Mouse (Mus musculus): Measurements from ENCODE around the gene Dclk1. TPM values are rescaled to one million over a fixed set of nuclear protein-coding genes. Genes with fewer than 3 reads are reported as not detected.

Gene Dclk1
- polyA plus RNA-seq, 2 experiments from 2014 or later, result 0.12 to 0.87 TPM

- ATAC-seq, result no peak
Measured at GRCm38 (mm10) chr3:55406616-55407015, 164.5 kb downstream of the Dclk1 start.

- ATAC-seq, result no peak
Measured at GRCm38 (mm10) chr3:55411547-55411946, 169.4 kb downstream of the Dclk1 start.

GRCm38 (mm10) chr3:55415527-55415950 is 173.4 kb downstream of the Dclk1 start:
- ATAC-seq, result peak; percentile 50

- no peak for ATAC-seq
Measured at GRCm38 (mm10) chr3:55418845-55419244, 176.7 kb downstream of the Dclk1 start.

GRCm38 (mm10) chr3:55419334-55419733 is 177.2 kb downstream of the Dclk1 start:
- peak; percentile 25 for ATAC-seq

- ATAC-seq, result no peak
Measured at GRCm38 (mm10) chr3:55420436-55421083, 178.4 kb downstream of the Dclk1 start.

GRCm38 (mm10) chr3:55423640-55424397 is 181.7 kb downstream of the Dclk1 start:
- ATAC-seq, result no peak

GRCm38 (mm10) chr3:55430022-55430549 is 187.9 kb downstream of the Dclk1 start:
- ATAC-seq, result no peak

GRCm38 (mm10) chr3:55431223-55431622 is 189.1 kb downstream of the Dclk1 start:
- ATAC-seq, result no peak

- ATAC-seq, result no peak
Measured at GRCm38 (mm10) chr3:55434276-55434675, 192.1 kb downstream of the Dclk1 start.

- ATAC-seq, result peak; percentile 87
Measured at GRCm38 (mm10) chr3:55438824-55439446, 196.8 kb downstream of the Dclk1 start.

GRCm38 (mm10) chr3:55440342-55440741 is 198.2 kb downstream of the Dclk1 start:
- ATAC-seq, result no peak

GRCm38 (mm10) chr3:55442012-55442645 is 200.0 kb downstream of the Dclk1 start:
- ATAC-seq, result no peak

GRCm38 (mm10) chr3:55443271-55443670 is 201.1 kb downstream of the Dclk1 start:
- no peak for ATAC-seq

- ATAC-seq, result no peak
Measured at GRCm38 (mm10) chr3:55443725-55444124, 201.6 kb downstream of the Dclk1 start.

GRCm38 (mm10) chr3:55446681-55447080 is 204.5 kb downstream of the Dclk1 start:
- no peak for ATAC-seq

GRCm38 (mm10) chr3:55447486-55448460 is 205.6 kb downstream of the Dclk1 start:
- ATAC-seq, result no peak

GRCm38 (mm10) chr3:55449148-55449547 is 207.0 kb downstream of the Dclk1 start:
- ATAC-seq, result no peak

- no peak for ATAC-seq
Measured at GRCm38 (mm10) chr3:55451035-55451434, 208.9 kb downstream of the Dclk1 start.

GRCm38 (mm10) chr3:55451877-55452276 is 209.7 kb downstream of the Dclk1 start:
- no peak for ATAC-seq

GRCm38 (mm10) chr3:55452464-55452863 is 210.3 kb downstream of the Dclk1 start:
- ATAC-seq, result no peak

- no peak for ATAC-seq
Measured at GRCm38 (mm10) chr3:55461092-55461491, 218.9 kb downstream of the Dclk1 start.

All from activated CD4-positive, CD25-positive, alpha-beta regulatory T cell, adult 4 months (primary cell).